Mouse (Mus musculus) neural tube, embryonic 14.5 days (tissue): ENCODE results near the gene Insm1. TPM values are rescaled to one million over a fixed set of nuclear protein-coding genes. Genes with fewer than 3 reads are reported as not detected.
A peak's percentile ranks its signal among the peaks of the same experiment; 100 is the strongest.

Experiments
- ATAC-seq: fragments of 200-750 bp; cut with Nextera tagmentation; 2 replicates; pipeline ENCODE4 v1.8.0; 2017; ENCODE audit warnings: low read depth, mild to moderate bottlenecking, moderate TSS enrichment, moderate library complexity
- H3K27ac ChIP-seq: fragments of 300-500 bp; sonication (generic); 2 replicates; pipeline ENCODE4 v1.5.1; 2014; ENCODE audit warnings: low read depth, mild to moderate bottlenecking, control low read depth, low read length, moderate library complexity, mixed read lengths
- H3K27me3 ChIP-seq: fragments of 300-500 bp; sonication (generic); 2 replicates; pipeline ENCODE4 v1.6.1; 2014; ENCODE audit warnings: low read length; ENCODE audit not compliant: control insufficient read depth, insufficient read depth
- H3K36me3 ChIP-seq: fragments of 300-500 bp; sonication (generic); 2 replicates; pipeline ENCODE4 v1.6.1; 2014; ENCODE audit warnings: low read length, mixed read lengths; ENCODE audit not compliant: control insufficient read depth, insufficient read depth
- H3K4me1 ChIP-seq: fragments of 300-500 bp; sonication (generic); 2 replicates; pipeline ENCODE4 v1.6.1; 2014; ENCODE audit warnings: low read length; ENCODE audit not compliant: control insufficient read depth, insufficient read depth
- H3K4me2 ChIP-seq: fragments of 300-500 bp; sonication (generic); 2 replicates; pipeline ENCODE4 v1.6.1; 2014; ENCODE audit warnings: mild to moderate bottlenecking, low read depth, low read length, control low read depth
- H3K4me3 ChIP-seq: fragments of 300-500 bp; sonication (generic); 2 replicates; pipeline ENCODE4 v1.5.1; 2014; ENCODE audit warnings: low read depth, low read length, control low read depth, mixed read lengths
- H3K9ac ChIP-seq: fragments of 300-500 bp; sonication (generic); replicated peaks from 2 replicates; pipeline ENCODE4 v1.6.1; 2014; ENCODE audit warnings: low read depth, mild to moderate bottlenecking, control low read depth, low read length, mixed read lengths
- H3K9me3 ChIP-seq: fragments of 300-500 bp; sonication (generic); 2 replicates; pipeline ENCODE4 v1.6.1; 2016; ENCODE audit warnings: low read length; ENCODE audit not compliant: control insufficient read depth
- WGBS: fragments of 180-500 bp; shearing (Covaris S2); extraction: QIAGEN DNeasy Blood & Tissue Kit; methylation state at CpG from one replicate; pipeline ENCODE4 v1.1.7; 2014; 5-methylcytosine and 5-hydroxymethylcytosine counted together
- polyA plus RNA-seq: library from polyadenylated mRNA; unstranded; fragments of >200 nt; fragmentation: Nextera tagmentation; extraction: Ambion mirVana; gene quantifications from 2 replicates; pipeline ENCODE4 v1.2.1, GENCODE M21; 2014

The Insm1 gene
- polyA plus RNA-seq, 1 experiment from 2014 or later = 1.8 TPM

DNA sequence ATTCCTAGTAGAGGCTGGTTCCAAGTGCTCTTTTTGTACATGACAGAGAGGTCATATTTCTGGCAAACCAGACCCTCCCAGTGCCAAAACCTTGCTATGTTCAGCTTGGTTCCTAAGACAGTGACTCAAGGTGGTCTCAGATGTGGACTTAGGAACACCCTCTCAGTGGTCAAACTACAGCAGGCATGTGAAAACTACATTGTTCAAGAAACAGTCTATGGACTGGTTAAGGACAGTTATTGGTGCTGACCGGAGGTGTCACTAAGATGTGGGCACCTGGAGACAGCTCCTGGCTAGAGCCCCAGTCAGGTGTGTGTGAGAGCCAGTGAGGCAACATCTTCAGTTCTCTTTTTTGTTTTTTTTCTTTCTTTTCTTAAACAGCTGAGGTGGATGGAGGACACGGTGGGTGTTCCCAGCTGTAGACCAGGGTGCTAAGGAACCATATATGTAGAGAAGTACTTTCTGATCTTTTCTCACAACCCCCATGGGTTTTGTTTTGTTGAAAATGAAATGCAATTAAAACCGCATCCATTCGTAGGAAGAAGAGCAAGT, 17.6 kb downstream of the Insm1 start:
- 91% methylated on average over 4 of the region's 4 CpGs for WGBS
- Histone ChIP-seq H3K36me3 (no peaks in the 10 kb centered on the region), H3K27me3 (no peaks in the 10 kb centered on the region), H3K27ac (no peak overlapping the region), H3K4me1 (no peaks in the 10 kb centered on the region), H3K4me3 (no peak overlapping the region), H3K4me2 (no peak overlapping the region), H3K9ac (no peak overlapping the region), H3K9me3 (no peaks in the 10 kb centered on the region)
- no peak for ATAC-seq

- Histone ChIP-seq H3K4me2 (no peak overlapping the region), H3K4me3 (no peak overlapping the region), H3K9ac (no peak overlapping the region), H3K27me3 (no peaks in the 10 kb centered on the region), H3K4me1 (no peaks in the 10 kb centered on the region), H3K9me3 (no peaks in the 10 kb centered on the region), H3K36me3 (no peaks in the 10 kb centered on the region), H3K27ac (no peak overlapping the region)
- WGBS = 92% methylated on average over 2 of the region's 2 CpGs
- no peak for ATAC-seq
These were observed 22.3 kb downstream of the Insm1 start for GRCm38 (mm10) chr2:146244049-146244448.

DNA sequence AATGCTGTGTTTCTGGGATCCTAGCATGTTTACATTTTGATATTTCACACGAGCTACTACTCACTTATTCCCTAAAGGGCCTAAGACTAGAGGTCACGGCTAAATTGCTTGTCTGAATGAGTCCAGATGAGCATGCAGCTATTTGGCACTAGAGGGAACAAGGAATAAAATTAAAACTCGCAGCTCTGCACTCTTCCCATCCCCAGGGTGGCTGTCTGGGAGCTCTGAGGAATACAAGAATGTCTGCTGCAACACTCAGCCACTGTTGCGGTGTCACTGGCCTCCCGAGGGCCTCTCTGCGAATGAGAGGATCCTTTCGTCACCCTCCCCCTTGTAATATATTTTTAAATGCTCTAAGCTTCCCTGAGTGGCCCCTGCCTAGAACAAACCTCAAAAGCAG, 23.7 kb downstream of the Insm1 start:
- 45% methylated on average over 7 of the region's 7 CpGs for WGBS
- no peak for ATAC-seq
- no peak overlapping the region for H3K27ac ChIP-seq
- no peak overlapping the region for H3K9ac ChIP-seq
- no peaks in the 10 kb centered on the region for H3K9me3 ChIP-seq
- H3K4me2 ChIP-seq = no peak overlapping the region
- no peaks in the 10 kb centered on the region for H3K36me3 ChIP-seq
- no peak overlapping the region for H3K4me3 ChIP-seq
- no peaks in the 10 kb centered on the region for H3K27me3 ChIP-seq
- H3K4me1 ChIP-seq = no peaks in the 10 kb centered on the region

DNA sequence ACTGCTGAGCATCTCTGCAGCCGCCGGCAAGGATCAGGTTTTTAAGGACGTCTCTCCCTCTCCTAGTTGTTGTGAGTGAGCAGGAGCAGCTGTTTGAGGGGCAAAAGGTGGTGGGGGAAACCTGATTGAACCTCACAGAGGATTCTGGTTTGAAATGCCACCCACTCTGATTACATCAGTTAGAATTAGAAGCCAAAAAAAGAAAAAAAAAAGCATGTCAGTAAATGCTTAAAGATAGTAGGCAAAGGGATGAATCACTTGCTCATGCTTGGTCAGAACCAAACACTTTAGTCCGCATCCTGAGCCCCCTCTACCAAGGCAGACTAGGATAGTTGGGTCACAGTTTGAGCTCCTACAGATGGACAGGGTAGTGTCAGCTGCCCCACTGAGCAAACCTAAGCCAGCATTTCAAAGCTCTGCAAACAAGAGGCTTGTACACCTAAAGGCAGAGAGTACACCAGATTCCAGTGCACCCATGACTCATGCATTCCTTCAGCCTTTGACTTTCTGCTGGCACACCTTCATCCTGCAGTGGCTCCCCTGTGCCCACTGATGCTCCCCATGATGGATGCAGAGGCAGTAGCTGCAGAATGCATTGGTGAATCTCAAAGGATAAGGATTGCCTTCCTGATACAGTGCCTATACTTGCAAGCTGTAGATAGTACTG, 24.8 kb downstream of the Insm1 start:
- 80% methylated on average over 4 of the region's 4 CpGs for WGBS
- Histone ChIP-seq H3K4me2 (no peak overlapping the region), H3K9me3 (no peaks in the 10 kb centered on the region), H3K27me3 (no peaks in the 10 kb centered on the region), H3K36me3 (no peaks in the 10 kb centered on the region), H3K4me1 (no peaks in the 10 kb centered on the region), H3K4me3 (no peak overlapping the region), H3K27ac (no peak overlapping the region), H3K9ac (no peak overlapping the region)
- ATAC-seq = no peak

- no peak for ATAC-seq
- H3K27me3 ChIP-seq = no peaks in the 10 kb centered on the region
- no peaks in the 10 kb centered on the region for H3K9me3 ChIP-seq
- WGBS = 57% methylated on average over 6 of the region's 6 CpGs
- H3K9ac ChIP-seq = no peak overlapping the region
- H3K4me1 ChIP-seq = no peaks in the 10 kb centered on the region
- no peaks in the 10 kb centered on the region for H3K36me3 ChIP-seq
- H3K4me2 ChIP-seq = no peak overlapping the region
- no peak overlapping the region for H3K27ac ChIP-seq
- no peak overlapping the region for H3K4me3 ChIP-seq
These were observed 25.9 kb downstream of the Insm1 start for GRCm38 (mm10) chr2:146247576-146247975.

- Histone ChIP-seq H3K27ac (no peak overlapping the region), H3K9ac (no peak overlapping the region), H3K36me3 (no peaks in the 10 kb centered on the region), H3K27me3 (no peaks in the 10 kb centered on the region), H3K9me3 (no peaks in the 10 kb centered on the region), H3K4me3 (no peak overlapping the region), H3K4me1 (no peaks in the 10 kb centered on the region), H3K4me2 (no peak overlapping the region)
- peak; percentile 38; the same call in 1 of the 2 replicates for ATAC-seq
- 56% methylated on average over 7 of the region's 7 CpGs for WGBS
These were observed 27.3 kb downstream of the Insm1 start for GRCm38 (mm10) chr2:146249033-146249432.

- Histone ChIP-seq H3K4me2 (no peak overlapping the region), H3K9ac (no peak overlapping the region), H3K36me3 (no peaks in the 10 kb centered on the region), H3K9me3 (no peaks in the 10 kb centered on the region), H3K27ac (no peak overlapping the region), H3K4me3 (no peak overlapping the region), H3K27me3 (no peaks in the 10 kb centered on the region), H3K4me1 (no peaks in the 10 kb centered on the region)
- ATAC-seq = 0 out of 2 replicates have a peak, but pooled peaks have one; percentile 6
- 66% methylated on average over 6 of the region's 6 CpGs for WGBS
These were observed 28.6 kb downstream of the Insm1 start for GRCm38 (mm10) chr2:146250236-146250904.

- no peaks in the 10 kb centered on the region for H3K9me3 ChIP-seq
- no peaks in the 10 kb centered on the region for H3K27me3 ChIP-seq
- no peak overlapping the region for H3K4me3 ChIP-seq
- H3K4me1 ChIP-seq = peaks cover 8% of the 10 kb centered on the region; the same call in 1 of the 2 replicates
- no peaks in the 10 kb centered on the region for H3K36me3 ChIP-seq
- H3K4me2 ChIP-seq = no peak overlapping the region
- no peak overlapping the region for H3K9ac ChIP-seq
- H3K27ac ChIP-seq = no peak overlapping the region
- ATAC-seq = no peak
- 94% methylated on average over 1 of the region's 1 CpGs for WGBS
These were observed 32.7 kb downstream of the Insm1 start for GRCm38 (mm10) chr2:146254387-146254786.

GRCm38 (mm10) chr2:146255636-146256035, 33.9 kb downstream of the Insm1 start:
- no peak for ATAC-seq

More at GRCm38 (mm10) chr2:146255636-146256035, 33.9 kb downstream of the Insm1 start:
- no peaks in the 10 kb centered on the region for H3K9me3 ChIP-seq
- H3K9ac ChIP-seq = no peak overlapping the region
- no peak overlapping the region for H3K4me2 ChIP-seq
- H3K4me1 ChIP-seq = peaks cover 17% of the 10 kb centered on the region
- no peaks in the 10 kb centered on the region for H3K27me3 ChIP-seq
- no peak overlapping the region for H3K27ac ChIP-seq
- no peak overlapping the region for H3K4me3 ChIP-seq
- H3K36me3 ChIP-seq = no peaks in the 10 kb centered on the region
